Mouse (Mus musculus) testis, postnatal 10 days (tissue): ENCODE data around the gene Olfr747.
"Not testable (repeated sequence)": the region's sequence is repeated elsewhere in the genome, so short reads cannot be mapped to it uniquely, and the experiment has no call there.

ENCODE experiments used
- DNase-seq: peaks from one replicate; pipeline ENCODE4 v3.0.0; 2021; ENCODE audit warnings: low spot score

Olfr747 gene

DNA sequence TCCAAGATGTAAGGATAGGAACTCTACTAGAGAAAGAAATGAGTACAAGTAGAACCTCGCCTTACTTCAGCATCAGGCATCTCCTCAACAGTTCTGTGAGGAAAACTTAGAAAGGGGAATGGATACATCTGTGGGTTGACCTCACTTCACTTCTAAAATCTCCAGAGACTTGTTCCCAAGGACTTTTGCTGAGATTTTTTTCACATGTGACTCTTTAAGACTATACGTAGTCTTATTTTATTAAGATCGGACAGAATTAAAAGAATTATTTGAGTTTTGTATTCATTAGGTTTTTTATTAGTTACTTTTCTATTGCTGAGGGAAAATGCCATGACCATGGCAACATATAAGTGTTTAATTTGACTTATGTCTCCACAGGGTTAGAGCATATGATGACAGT lies at the start of gene Olfr747:
Gene Olfr747, minus strand, starts transcription at position 101 of the 400 bp plus-strand sequence.
- DNase-seq: no peak

DNA sequence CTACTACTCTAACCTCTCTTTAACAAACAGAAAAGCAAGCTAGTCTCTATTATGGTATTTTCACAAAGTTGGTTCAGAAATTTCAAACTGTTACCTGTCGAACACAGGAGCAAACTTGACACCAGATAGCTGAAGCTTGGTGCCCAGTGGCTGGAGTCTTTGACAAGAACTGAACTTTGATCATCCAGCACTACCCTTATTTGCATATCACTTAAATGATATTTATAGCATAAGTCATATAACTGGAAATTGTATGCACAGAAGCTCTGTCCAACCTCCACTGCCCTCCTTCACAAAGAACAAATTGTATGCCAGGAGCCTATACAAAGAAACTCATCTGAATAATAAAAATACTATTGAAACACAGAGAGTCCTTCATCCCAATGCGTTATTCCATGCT lies 48.6 kb upstream of the Olfr747 start:
- DNase-seq: no peak

DNA sequence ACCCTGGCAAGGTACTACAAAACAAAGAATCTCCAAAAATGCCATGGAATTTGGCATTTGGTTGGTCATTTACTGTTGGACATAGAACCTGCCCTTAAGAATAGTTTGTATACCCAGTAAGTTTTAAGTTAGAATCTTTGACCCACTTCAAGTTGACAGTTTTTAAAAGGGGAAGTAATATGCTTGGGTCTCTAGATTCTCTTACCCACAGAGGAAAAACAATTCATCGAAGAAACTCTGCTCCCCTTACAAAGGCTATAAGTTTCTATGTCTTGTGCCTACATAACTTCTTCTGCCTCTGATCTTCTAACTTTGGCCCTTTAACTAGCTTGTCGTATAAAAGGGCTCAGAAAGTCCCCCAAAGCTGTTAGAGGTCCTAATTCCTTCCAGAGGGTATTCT lies 47.3 kb upstream of the Olfr747 start:
- no peak for DNase-seq

DNA sequence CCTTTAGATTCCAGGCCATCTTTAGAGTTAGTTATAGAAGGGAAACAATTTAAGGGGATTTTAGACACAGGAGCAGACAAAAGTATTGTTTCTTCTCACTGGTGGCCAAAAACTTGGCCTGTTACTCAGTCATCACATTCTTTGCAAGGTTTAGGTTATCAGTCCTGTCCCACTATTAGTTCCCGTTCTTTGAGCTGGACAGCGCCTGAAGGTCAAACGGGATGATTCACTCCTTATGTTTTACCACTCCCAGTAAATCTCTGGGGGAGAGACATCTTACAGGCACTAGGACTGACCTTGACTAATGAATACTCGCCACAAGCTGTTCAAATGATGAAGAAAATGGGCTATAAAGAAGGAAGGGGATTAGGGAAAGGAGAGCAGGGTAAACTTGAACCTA lies 29.4 kb upstream of the Olfr747 start:
- DNase-seq: not testable (repeated sequence)

DNA sequence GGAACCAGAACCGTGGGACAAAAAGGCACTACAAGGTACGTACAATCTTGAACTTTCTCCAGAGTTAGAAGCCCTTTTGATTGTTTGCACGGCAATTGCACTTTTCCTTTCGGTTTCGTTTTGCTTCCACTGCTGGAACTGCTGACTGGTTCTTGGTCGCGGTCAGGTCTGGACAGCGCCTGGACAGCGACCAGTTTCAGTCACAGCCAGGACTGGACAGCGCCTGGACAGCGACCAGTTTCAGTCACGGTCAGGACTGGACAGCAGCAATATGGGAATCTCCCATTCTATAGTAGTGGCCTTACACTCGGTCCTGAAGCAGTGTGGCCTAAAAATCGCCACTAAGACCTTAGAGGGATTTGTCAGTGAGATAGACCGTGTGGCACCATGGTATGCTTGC lies 26.9 kb upstream of the Olfr747 start:
- peak; percentile 39 for DNase-seq

DNA sequence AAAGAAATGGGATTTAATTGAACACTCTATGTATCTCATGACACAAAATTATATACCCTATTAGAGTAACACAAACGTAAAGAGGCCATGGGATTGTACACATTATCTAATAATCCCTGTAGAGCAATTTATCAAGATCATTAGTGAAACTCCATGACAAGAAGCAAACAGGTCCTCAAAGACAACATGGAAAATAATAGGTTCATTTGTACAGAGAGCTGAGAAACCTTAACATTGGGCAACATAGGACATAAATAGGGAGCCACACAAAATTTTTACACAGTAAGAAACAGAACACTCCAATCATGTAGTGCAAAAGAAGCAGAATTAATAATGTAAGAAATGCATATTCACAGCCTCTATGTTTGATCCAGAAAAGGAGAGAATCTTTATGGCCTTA lies 14.1 kb upstream of the Olfr747 start, which contains the start of gene Olfr748:
Gene Olfr748, plus strand, starts transcription at position 301 of the 400 bp plus-strand sequence.
- no peak for DNase-seq

DNA sequence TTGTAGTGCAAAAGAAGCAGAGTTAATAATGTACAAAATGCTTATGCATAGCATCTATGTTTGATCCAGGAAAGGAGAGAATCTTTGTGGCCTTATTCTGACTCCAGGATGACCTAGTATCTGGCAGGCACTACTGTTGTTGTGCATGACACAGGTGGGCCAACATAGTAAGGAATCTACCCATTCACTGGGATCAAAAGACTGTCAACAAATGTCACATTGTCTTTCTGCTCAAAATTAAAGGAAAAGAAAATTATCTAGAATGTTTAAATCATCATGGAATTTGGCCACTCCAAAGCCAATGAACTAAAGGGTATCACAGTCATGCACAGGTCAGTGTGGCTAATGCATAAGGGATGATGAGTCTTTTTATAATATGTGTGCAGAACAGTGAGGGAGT lies 46.2 kb downstream of the Olfr747 start, which contains the start of gene Olfr746:
Gene Olfr746, plus strand, starts transcription at position 301 of the 400 bp plus-strand sequence.
- no peak for DNase-seq

DNA sequence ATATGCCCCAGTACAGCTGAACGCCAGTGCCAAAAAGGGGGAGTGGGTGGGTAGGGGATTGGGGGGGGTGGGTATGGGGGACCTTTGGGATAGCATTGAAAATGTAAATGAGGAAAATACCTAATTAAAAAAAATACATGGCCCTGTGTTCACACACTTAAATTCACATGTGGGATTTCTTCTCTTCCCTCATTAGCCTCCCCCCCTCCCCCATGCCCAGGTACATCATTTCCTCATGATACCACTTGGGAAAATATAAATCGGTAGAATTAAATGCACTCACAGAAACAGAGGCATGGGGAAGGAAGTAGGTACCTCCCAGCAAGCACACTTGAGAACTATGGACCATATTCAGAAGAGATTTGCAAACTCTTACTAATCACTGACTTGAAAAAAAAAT lies 53.9 kb downstream of the Olfr747 start, which contains the start of gene Olfr745:
Gene Olfr745, plus strand, starts transcription at position 301 of the 400 bp plus-strand sequence.
- no peak for DNase-seq
